Mouse (Mus musculus): ENCODE measurements around the gene Arhgap31. TPM values are rescaled to one million over a fixed set of nuclear protein-coding genes. Genes with fewer than 3 reads are reported as not detected.
"Not testable (repeated sequence)": the region's sequence is repeated elsewhere in the genome, so short reads cannot be mapped to it uniquely, and the experiment has no call there.

Arhgap31 gene
- total RNA-seq, 4 experiments from 2014 or later = 19.7 to 21.7 (median 20.6) TPM

GRCm38 (mm10) chr16:38688531-38689264 is 24.4 kb downstream of the Arhgap31 start:
- no peak for DNase-seq (ENCODE audit: low spot score in 2 of 2)

- no peak for DNase-seq (ENCODE audit: low spot score in 2 of 2)
Measured at GRCm38 (mm10) chr16:38687673-38688072, 25.4 kb downstream of the Arhgap31 start.

- DNase-seq (ENCODE audit: low spot score in 2 of 2) = no peak
Measured at GRCm38 (mm10) chr16:38683094-38683493, 30.0 kb downstream of the Arhgap31 start.

GRCm38 (mm10) chr16:38681313-38681712 is 31.8 kb downstream of the Arhgap31 start:
- DNase-seq (ENCODE audit: low spot score in 2 of 2) = no peak

GRCm38 (mm10) chr16:38679431-38680021 is 33.5 kb downstream of the Arhgap31 start:
- no peak for DNase-seq (ENCODE audit: low spot score in 2 of 2)

GRCm38 (mm10) chr16:38678853-38679252 is 34.2 kb downstream of the Arhgap31 start:
- DNase-seq (ENCODE audit: low spot score in 2 of 2) = no peak

GRCm38 (mm10) chr16:38677941-38678340 is 35.1 kb downstream of the Arhgap31 start:
- DNase-seq (ENCODE audit: low spot score in 2 of 2) = not testable (repeated sequence)

- DNase-seq (ENCODE audit: low spot score in 2 of 2) = no peak
Measured at GRCm38 (mm10) chr16:38677171-38677570, 35.9 kb downstream of the Arhgap31 start.

- DNase-seq (ENCODE audit: low spot score in 2 of 2) = no peak
Measured at GRCm38 (mm10) chr16:38676647-38677046, 36.4 kb downstream of the Arhgap31 start.

- DNase-seq (ENCODE audit: low spot score in 2 of 2) = no peak
Measured at GRCm38 (mm10) chr16:38675600-38676335, 37.3 kb downstream of the Arhgap31 start.

GRCm38 (mm10) chr16:38674891-38675290 is 38.2 kb downstream of the Arhgap31 start:
- no peak for DNase-seq (ENCODE audit: low spot score in 2 of 2)

- DNase-seq (ENCODE audit: low spot score in 2 of 2) = peak; percentile 84
Measured at GRCm38 (mm10) chr16:38673511-38673910, 39.6 kb downstream of the Arhgap31 start.

GRCm38 (mm10) chr16:38672947-38673346 is 40.1 kb downstream of the Arhgap31 start:
- no peak for DNase-seq (ENCODE audit: low spot score in 2 of 2)

GRCm38 (mm10) chr16:38672370-38672769 is 40.7 kb downstream of the Arhgap31 start:
- DNase-seq (ENCODE audit: low spot score in 2 of 2) = no peak

GRCm38 (mm10) chr16:38670621-38671390 is 42.3 kb downstream of the Arhgap31 start:
- DNase-seq (ENCODE audit: low spot score in 2 of 2) = no peak

GRCm38 (mm10) chr16:38668871-38669675 is 44.0 kb downstream of the Arhgap31 start:
- DNase-seq (ENCODE audit: low spot score in 2 of 2) = peak; percentile 25 to 35

GRCm38 (mm10) chr16:38666523-38666922 is 46.6 kb downstream of the Arhgap31 start:
- DNase-seq (ENCODE audit: low spot score in 2 of 2) = no peak

- no peak for DNase-seq (ENCODE audit: low spot score in 2 of 2)
Measured at GRCm38 (mm10) chr16:38666016-38666415, 47.1 kb downstream of the Arhgap31 start.

GRCm38 (mm10) chr16:38662575-38662974 is 50.5 kb downstream of the Arhgap31 start:
- DNase-seq (ENCODE audit: low spot score in 2 of 2) = no peak

- no peak for DNase-seq (ENCODE audit: low spot score in 2 of 2)
Measured at GRCm38 (mm10) chr16:38654308-38654707, 58.8 kb downstream of the Arhgap31 start.

Data from layer of hippocampus, adult 8-10 months (tissue).